Mouse (Mus musculus): ENCODE measurements around the gene Gm45713.
"Not testable (repeated sequence)": the region's sequence is repeated elsewhere in the genome, so short reads cannot be mapped to it uniquely, and the experiment has no call there.

Gm45713 gene

GRCm38 (mm10) chr7:45144368-45145174 is 8.5 kb upstream of the Gm45713 start:
- in situ Hi-C loops (cut with MboI, MseI), result no loop called here

DNA sequence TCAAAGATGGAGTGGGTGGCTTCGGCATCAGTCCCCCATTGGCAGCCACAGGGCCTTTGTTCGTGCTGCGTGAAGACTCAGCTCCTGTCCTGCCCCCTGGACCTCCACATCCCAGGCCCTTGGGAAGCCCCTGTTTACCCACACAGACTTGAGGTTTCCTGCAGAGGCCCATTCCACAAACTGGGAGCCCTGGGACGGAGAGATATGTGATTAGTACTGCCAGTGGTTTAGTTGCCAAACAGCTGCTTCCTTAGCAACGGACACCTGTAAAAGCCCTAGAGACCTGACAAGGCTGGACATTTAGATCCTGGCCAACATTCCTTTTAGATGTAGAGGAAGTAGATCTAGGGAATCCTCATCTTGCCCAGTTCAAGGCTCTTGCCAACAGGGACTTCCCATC is 5.9 kb upstream of the Gm45713 start:
- in situ Hi-C loops (cut with MboI, MseI), result no loop called here

DNA sequence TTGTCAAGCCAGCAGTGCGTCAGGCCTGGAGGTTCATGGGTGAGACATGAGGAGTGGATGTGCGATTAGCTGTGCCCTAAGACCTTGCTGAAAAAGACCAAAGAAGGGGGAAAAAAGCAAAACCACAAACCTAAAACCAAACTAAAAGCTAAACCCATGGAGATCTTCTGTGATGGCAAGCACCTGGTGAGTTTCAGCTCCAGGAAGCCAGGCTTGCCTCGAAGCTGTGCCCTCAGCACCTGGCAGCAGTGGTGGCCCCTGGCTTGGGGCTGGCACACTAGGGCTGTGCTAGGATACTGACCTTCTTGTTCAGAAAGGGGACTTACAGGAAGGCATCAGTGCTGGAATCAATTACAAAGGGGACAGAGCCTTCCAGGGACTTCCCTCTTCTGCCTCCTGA is 5.3 kb upstream of the Gm45713 start:
- in situ Hi-C loops (cut with MboI, MseI), result no loop called here

GRCm38 (mm10) chr7:45139904-45140723 is 4.1 kb upstream of the Gm45713 start:
- in situ Hi-C loops (cut with MboI, MseI), result no loop called here

DNA sequence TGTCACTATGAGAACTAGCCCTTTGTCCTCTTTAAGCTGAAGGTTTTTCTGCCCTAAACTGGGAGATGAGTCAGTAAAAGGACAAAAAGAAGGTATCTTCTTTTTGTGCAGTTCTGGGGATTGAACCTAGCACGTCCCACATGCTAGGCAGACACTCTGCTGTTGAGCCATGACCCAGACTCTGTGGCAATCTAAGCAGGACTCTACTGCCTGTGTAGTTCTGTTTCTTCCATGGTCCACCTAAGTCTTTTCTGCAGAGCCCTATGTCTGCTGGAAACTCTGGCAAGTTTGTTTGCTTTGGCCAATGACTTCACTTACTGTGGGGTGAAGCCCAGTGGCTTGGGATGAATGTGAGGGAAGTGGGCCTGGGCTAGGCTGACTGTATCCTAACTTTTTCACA is 2.4 kb upstream of the Gm45713 start:
- in situ Hi-C loops (cut with MboI, MseI), result no loop called here

GRCm38 (mm10) chr7:45137171-45138006 is 1.4 kb upstream of the Gm45713 start:
- in situ Hi-C loops (cut with MboI, MseI), result no loop called here

DNA sequence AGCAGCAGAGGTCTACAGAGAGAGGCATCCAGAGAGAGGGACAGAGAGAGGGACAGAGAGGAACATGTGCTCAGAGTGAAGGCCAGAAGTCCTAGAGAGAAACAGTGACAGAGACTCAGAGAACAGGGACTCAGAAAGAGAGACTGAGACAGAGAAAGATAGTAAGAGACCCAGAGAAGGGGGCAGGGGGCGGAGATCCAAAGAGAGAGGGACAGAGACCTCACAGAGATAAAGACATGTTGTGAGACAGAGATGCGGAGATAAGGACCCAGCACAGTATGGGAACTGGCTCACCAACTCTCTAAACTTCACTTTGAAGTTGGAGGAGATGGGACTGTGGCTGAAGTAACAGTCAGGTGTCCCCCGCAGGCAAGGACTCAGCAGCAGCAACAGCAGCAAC is 661 bp downstream of the Gm45713 start:
- in situ Hi-C loops (cut with MboI, MseI), result no loop called here

DNA sequence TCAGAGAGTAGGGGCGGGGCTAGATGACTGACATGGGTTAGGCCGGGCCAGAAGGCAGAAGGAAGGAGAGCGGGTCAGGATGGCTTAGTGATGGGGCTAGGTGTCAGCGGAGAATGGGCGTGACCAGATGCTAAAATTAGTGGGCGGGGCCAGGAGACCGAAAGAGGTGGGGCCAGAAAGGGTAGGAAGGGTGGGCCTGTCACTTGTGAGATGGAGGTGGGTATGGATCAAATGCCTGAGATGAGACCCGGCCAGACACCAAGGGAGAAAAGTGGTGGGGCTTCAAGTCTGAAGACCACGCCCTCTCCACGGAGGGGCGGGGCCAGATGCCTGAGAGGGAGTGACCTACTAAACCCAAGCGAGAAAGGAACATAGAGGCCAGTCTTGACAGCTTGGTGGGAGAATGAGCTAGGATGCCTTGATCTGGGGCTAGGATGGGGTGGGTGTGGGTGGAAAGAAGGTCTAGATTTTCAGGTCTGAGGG is 1.4 kb downstream of the Gm45713 start:
- in situ Hi-C loops (cut with MboI, MseI), result no loop called here

- in situ Hi-C loops (cut with MboI, MseI), result no loop called here
Measured at GRCm38 (mm10) chr7:45133446-45134159, 2.4 kb downstream of the Gm45713 start.

- in situ Hi-C loops (cut with MboI, MseI), result no loop called here
Measured at GRCm38 (mm10) chr7:45131850-45132249, 4.2 kb downstream of the Gm45713 start.

GRCm38 (mm10) chr7:45129776-45130512 is 6.1 kb downstream of the Gm45713 start:
- in situ Hi-C loops (cut with MboI, MseI), result no loop called here

DNA sequence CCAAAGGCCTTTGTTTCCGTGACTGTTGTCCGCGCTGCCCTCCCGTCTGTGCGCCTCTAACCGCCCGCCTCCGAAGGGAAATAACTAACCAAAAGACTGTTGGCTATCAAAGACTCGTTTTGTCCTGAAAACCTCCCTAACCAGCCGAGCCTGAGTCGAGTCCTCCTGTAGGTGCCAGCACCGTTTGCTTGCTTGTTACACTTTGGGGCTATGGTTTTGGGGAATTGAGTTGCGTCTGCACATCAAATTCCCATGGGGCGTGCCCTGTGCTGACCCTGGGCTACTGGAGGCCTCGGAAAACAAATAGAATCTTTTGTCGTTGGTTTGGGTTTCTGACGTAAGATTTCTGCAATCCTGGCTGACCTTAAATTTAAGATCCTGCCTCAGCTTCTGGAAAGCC is 6.7 kb downstream of the Gm45713 start:
- in situ Hi-C loops (cut with MboI, MseI), result no loop called here

GRCm38 (mm10) chr7:45128624-45129246 is 7.3 kb downstream of the Gm45713 start, which contains the start of gene Rpl13a:
Rpl13a (minus strand) TSS chr7:45128761.
- in situ Hi-C loops (cut with MboI, MseI), result no loop called here

DNA sequence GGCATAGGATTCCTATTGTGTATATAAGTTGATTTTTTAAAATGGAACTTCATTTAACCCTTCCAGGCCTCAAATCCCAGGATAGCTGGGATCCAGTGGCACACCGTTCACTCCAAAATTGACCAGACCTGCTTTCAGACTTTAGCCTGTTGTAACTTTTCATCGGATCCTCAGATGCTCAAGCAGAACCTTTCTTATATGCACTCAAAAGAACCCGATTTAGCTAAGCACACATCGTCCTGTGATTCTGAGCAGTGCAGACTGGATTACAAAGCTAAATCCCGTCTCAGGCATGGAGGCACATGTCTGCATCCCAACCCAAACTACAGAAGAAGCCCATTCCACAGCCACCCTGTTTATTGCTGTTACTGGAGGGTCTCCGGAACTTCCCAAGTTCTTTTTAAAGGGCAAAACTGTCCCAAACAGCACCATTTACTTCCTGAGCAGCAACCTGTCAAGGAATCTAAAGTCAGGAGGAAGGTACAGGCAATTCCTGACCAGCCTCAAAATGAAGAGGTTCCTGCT is 8.3 kb downstream of the Gm45713 start:
- in situ Hi-C loops (cut with MboI, MseI), result no loop called here

GRCm38 (mm10) chr7:45126844-45127699 is 9.0 kb downstream of the Gm45713 start:
- in situ Hi-C loops (cut with MboI, MseI), result no loop called here

- in situ Hi-C loops (cut with MboI, MseI), result no loop called here
Measured at GRCm38 (mm10) chr7:45126147-45126843, 9.7 kb downstream of the Gm45713 start.

- in situ Hi-C loops (cut with MboI, MseI), result not testable (repeated sequence)
Measured at GRCm38 (mm10) chr7:45125649-45126048, 10.4 kb downstream of the Gm45713 start.

GRCm38 (mm10) chr7:45125144-45125600 is 10.9 kb downstream of the Gm45713 start:
- in situ Hi-C loops (cut with MboI, MseI), result no loop called here

All from T-helper 1 cell (primary cell).